Mouse (Mus musculus) cerebellum, adult 2 months (tissue): ENCODE measurements around the gene Anapc16. TPM values are rescaled to one million over a fixed set of nuclear protein-coding genes. Genes with fewer than 3 reads are reported as not detected.

Experiments
- DNase-seq, 2 experiments: peaks; one replicate each; pipeline ENCODE4 v3.0.0; 2021
- H3K27ac ChIP-seq: fragments of 200-500 bp; 2 replicates; pipeline ENCODE4 v1.5.1; 2012; ENCODE audit warnings: low read length, control low read depth, inconsistent platforms; ENCODE audit not compliant: insufficient read depth
- H3K27me3 ChIP-seq: fragments of 200-500 bp; 2 replicates; pipeline ENCODE4 v1.6.1; 2012; ENCODE audit warnings: inconsistent platforms, mild to moderate bottlenecking, low read length, moderate library complexity; ENCODE audit not compliant: control insufficient read depth, insufficient read depth
- H3K4me1 ChIP-seq: fragments of 200-500 bp; 2 replicates; pipeline ENCODE4 v1.6.1; 2011; ENCODE audit warnings: low read length; ENCODE audit not compliant: control insufficient read depth, insufficient read depth
- H3K4me3 ChIP-seq: fragments of 200-500 bp; replicated peaks from 2 replicates; pipeline ENCODE3; 2011; ENCODE audit warnings: mild to moderate bottlenecking, low read depth, low read length, control low read depth; ENCODE audit not compliant: insufficient read depth
- CTCF ChIP-seq: fragments of 200-500 bp; IDR thresholded peaks from 2 replicates; pipeline ENCODE4 v1.5.1; 2011; ENCODE audit warnings: low read depth, mild to moderate bottlenecking, control low read depth, low read length, moderate library complexity, borderline replicate concordance; ENCODE audit not compliant: insufficient read depth
- POLR2A ChIP-seq: fragments of 200-500 bp; IDR thresholded peaks from 2 replicates; pipeline ENCODE4 v1.6.1; 2011; ENCODE audit warnings: low read length, control low read depth, borderline replicate concordance; ENCODE audit not compliant: insufficient read depth
- WGBS: fragments of 180-500 bp; shearing (Covaris S2); methylation state at CpG from one replicate; pipeline ENCODE4 v1.1.7; 2018; 5-methylcytosine and 5-hydroxymethylcytosine counted together
- polyA plus RNA-seq: library from polyadenylated mRNA; depleted of rRNA; stranded (reverse); fragments of >200 nt; gene quantifications from 2 replicates; pipeline ENCODE4 v1.2.3, GENCODE M21; 2012

Gene Anapc16
- polyA plus RNA-seq, 1 experiment: 95.5 TPM

- TF ChIP-seq CTCF (no peak), POLR2A (no peak)
- DNase-seq: peak; percentile 62 to 63
- no peaks in the 10 kb centered on the region for H3K27me3 ChIP-seq
- WGBS: 28% methylated on average over 6 of the region's 6 CpGs
- H3K4me3 ChIP-seq: no peak overlapping the region
- peaks cover 17% of the 10 kb centered on the region for H3K4me1 ChIP-seq
- H3K27ac ChIP-seq: no peak overlapping the region; the same call in 1 of the 2 replicates
Measured at GRCm38 (mm10) chr10:59967309-59967942, 35.5 kb downstream of the Anapc16 start.

- no peak overlapping the region for H3K27ac ChIP-seq
- H3K4me3 ChIP-seq: no peak overlapping the region
- peaks cover 17% of the 10 kb centered on the region for H3K4me1 ChIP-seq
- TF ChIP-seq CTCF (no peak), POLR2A (no peak)
- no peak for DNase-seq
- WGBS: 84% methylated on average over 6 of the region's 6 CpGs
- H3K27me3 ChIP-seq: no peaks in the 10 kb centered on the region
Measured at GRCm38 (mm10) chr10:59966743-59967142, 36.2 kb downstream of the Anapc16 start.

DNA sequence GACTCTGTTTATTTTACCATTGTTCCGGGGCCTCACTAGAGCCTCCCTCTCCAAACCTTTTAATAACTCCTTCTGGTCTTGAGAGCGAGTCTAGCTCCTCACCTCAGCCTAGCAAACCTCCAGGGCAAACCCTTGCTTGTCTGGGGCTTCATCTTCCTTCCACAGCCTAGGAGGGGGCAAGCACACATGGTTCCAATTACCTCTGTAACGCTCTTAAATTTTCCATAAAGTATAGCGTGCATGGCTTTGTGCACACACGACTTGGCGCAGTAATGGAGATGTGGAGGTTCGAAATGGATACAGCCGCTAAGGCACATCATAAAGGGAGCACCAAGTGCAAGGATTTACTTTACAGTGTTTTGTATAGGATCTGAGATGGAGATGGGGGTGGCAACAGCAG lies 37.1 kb downstream of the Anapc16 start:
- Histone ChIP-seq H3K4me1 (peaks cover 14% of the 10 kb centered on the region), H3K27ac (no peak overlapping the region), H3K4me3 (no peak overlapping the region), H3K27me3 (no peaks in the 10 kb centered on the region)
- TF ChIP-seq CTCF: no peak
- no peak for TF ChIP-seq POLR2A
- WGBS: 92% methylated on average over 8 of the region's 8 CpGs
- DNase-seq: no peak

DNA sequence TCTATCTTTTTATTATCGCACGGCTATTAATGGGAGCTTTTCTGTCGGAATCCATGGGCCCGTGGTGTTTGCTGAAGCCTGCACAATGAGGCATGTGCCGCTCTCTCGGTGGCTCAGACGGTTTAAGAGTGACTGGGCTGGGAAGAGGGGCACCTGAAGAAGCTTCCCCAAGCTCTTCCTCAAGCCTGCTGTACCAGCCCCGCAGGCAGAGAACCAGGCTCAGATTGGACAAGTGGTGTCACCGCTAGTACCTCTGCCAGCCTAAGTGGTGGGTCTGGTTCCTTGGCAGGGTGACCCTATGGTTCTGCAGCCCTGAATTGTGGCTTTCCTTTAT lies 37.6 kb downstream of the Anapc16 start:
- H3K27me3 ChIP-seq: no peaks in the 10 kb centered on the region
- no peak overlapping the region for H3K27ac ChIP-seq

GRCm38 (mm10) chr10:59964504-59965361 lies 38.2 kb downstream of the Anapc16 start:
- Histone ChIP-seq H3K4me1 (peaks cover 10% of the 10 kb centered on the region), H3K27me3 (no peaks in the 10 kb centered on the region), H3K4me3 (no peak overlapping the region), H3K27ac (no peak overlapping the region)
- TF ChIP-seq CTCF: no peak
- no peak for TF ChIP-seq POLR2A
- WGBS: 14% methylated on average over 23 of the region's 23 CpGs
- DNase-seq: no peak

More for the DNA sequence above, 37.6 kb downstream of the Anapc16 start:
- no peak overlapping the region for H3K4me3 ChIP-seq
- no peak for DNase-seq
- TF ChIP-seq POLR2A: no peak
- no peak for TF ChIP-seq CTCF
- WGBS: 48% methylated on average over 9 of the region's 9 CpGs
- peaks cover 10% of the 10 kb centered on the region for H3K4me1 ChIP-seq

GRCm38 (mm10) chr10:59963609-59964008 lies 39.3 kb downstream of the Anapc16 start:
- H3K27ac ChIP-seq: no peak overlapping the region
- no peaks in the 10 kb centered on the region for H3K27me3 ChIP-seq
- no peak for TF ChIP-seq POLR2A
- TF ChIP-seq CTCF: no peak
- WGBS: 94% methylated on average over 2 of the region's 2 CpGs
- no peak for DNase-seq
- no peak overlapping the region for H3K4me3 ChIP-seq
- H3K4me1 ChIP-seq: peaks cover 10% of the 10 kb centered on the region

- H3K27me3 ChIP-seq: no peaks in the 10 kb centered on the region
- WGBS: 84% methylated on average over 12 of the region's 12 CpGs
- DNase-seq: no peak
- H3K4me1 ChIP-seq: no peaks in the 10 kb centered on the region
- TF ChIP-seq CTCF (no peak), POLR2A (no peak)
- H3K4me3 ChIP-seq: no peak overlapping the region
- H3K27ac ChIP-seq: no peak overlapping the region
Measured at GRCm38 (mm10) chr10:59959517-59959916, 43.4 kb downstream of the Anapc16 start.

- peak overlapping the region; percentile 65; the same call in 1 of the 2 replicates for H3K27ac ChIP-seq
- 71% methylated on average over 5 of the region's 5 CpGs for WGBS
Measured at GRCm38 (mm10) chr10:59958458-59958857, 44.5 kb downstream of the Anapc16 start.

More at GRCm38 (mm10) chr10:59958458-59958857, 44.5 kb downstream of the Anapc16 start:
- H3K27me3 ChIP-seq: no peaks in the 10 kb centered on the region
- TF ChIP-seq CTCF (no peak), POLR2A (no peak)
- no peak overlapping the region for H3K4me3 ChIP-seq
- DNase-seq: no peak
- H3K4me1 ChIP-seq: no peaks in the 10 kb centered on the region
